Mouse (Mus musculus) frontal cortex, postnatal 10 days (tissue): ENCODE results near the gene Pdzd2.
A peak's percentile ranks its signal among the peaks of the same experiment; 100 is the strongest.

Experiments
- DNase-seq, 2 experiments: peaks; one replicate each; pipeline ENCODE4 v3.0.0; 2022; ENCODE audit warnings: low spot score in 2 of 2, mixed read lengths in 1 of 2

Pdzd2 gene

DNA sequence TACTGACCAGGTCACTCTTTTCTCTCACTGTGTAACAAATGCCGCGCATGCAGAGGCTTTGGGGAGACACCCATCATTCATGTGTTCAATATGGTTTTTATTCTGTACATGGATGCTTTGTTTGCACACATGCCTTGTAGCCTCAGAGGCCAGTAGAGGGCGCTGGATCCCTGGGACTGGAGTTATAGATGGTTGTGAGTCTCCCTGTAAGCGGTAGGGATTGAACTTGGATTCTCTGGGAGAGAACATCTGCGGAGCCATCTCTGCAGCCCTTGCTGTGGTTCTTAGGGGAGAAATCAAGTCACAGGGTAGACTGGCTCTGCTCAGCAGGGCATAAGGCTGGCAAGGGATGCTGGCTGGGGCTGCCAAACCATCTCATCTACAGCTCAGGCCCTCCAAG is 161.4 kb downstream of the Pdzd2 start:
- peak in 1 of 2 experiments; percentile 57 for DNase-seq

DNA sequence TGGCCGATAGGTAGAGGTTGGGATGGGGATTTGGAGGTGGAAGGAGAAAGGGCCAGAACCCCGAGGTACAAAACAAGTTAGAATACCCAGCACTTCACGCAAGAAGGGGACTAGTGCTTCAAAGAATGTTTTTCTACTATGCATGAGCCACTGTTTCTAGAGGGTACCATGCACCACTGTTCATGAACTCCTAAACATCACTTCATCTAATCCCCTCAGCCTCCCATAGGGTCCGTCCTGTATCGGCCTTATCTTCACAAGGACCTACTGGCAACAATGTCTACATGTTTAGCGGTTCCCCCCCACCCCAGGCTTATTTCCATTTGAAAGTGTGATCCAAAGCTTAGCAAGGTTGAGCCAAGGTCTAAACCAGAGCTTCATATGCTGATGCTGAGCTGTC is 162.0 kb downstream of the Pdzd2 start:
- DNase-seq = no peak

GRCm38 (mm10) chr15:12577054-12577696 is 162.5 kb downstream of the Pdzd2 start:
- no peak for DNase-seq

DNA sequence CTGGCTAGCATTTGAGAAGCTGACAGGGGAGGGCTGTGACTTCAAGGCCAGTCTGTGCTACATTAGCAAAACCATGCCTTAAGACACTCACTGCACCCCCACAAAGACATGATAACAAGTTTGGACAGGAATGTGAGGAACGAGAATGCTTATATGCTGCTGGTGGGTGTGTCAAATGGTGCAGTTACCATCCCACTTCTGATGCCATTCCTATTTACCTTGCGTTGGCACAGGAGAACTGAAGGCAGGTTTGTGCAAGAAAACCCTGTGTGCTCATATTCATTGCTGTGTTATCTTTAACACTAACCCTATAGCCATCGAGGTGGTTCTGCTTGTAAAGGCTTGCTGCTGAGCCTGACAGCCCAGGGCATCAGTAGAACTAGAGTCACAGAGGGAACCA is 166.1 kb downstream of the Pdzd2 start:
- no peak for DNase-seq

GRCm38 (mm10) chr15:12571168-12571567 is 168.6 kb downstream of the Pdzd2 start:
- no peak for DNase-seq

GRCm38 (mm10) chr15:12566637-12567440 is 172.9 kb downstream of the Pdzd2 start:
- no peak for DNase-seq

DNA sequence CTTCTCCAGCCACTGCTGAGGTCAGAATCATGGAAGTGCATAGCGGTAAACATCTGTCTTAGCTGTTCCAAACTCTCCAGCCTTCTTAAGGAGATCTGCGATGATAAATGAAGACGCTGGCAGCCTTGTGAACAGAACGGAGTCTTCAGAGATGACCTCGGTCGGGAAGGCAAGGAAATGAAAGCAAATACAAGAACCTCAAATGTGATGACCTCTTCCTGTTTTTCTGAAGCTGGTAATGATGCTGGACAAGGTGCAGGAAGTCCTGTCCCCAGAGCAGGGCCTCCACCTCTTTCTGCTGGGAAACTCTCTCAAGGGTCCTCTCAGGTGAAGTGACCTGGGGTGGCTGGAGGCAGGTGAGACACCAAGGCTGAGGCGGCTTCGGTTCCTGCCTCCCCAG is 174.4 kb downstream of the Pdzd2 start:
- DNase-seq = no peak

DNA sequence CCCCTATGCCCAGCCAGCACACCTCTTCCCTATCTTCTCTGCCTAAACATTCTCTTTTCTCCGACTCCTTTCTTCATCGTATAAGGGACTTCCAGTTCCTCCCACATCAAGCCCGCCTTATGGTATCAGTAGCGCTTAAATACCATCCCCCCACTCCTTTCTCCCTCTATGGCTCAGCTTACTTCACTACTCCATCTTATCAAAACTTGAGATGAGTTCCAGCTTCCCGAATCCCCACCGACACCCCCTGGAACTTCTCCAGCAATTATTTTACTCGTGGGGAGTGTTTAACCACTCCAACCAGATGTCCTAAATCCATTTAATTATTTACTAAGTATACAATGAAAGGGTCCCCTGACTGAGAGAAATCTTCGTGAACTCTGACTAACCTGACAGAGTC is 179.2 kb downstream of the Pdzd2 start:
- DNase-seq = no peak

GRCm38 (mm10) chr15:12557663-12558436 is 181.9 kb downstream of the Pdzd2 start:
- peak in 1 of 2 experiments; percentile 32 for DNase-seq

DNA sequence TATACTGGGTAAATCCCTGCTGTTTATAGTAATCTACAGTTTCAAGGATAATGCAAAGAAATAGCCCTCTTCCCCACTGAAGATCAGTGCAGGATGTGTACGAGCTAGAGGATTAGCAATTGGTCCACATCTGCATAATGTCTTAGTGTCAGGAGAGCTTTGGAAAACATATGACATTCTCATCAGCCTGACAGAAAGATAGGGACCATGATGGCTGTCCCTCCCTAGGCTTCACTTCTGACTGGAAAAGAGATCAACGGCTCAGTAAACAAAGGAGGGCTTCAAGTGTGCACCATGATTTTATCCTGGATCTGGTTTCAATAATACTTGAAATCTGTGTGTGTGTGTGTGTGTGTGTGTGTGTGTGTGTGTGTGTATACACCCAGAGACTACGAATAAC is 186.5 kb downstream of the Pdzd2 start:
- DNase-seq = no peak

GRCm38 (mm10) chr15:12550919-12551318 is 188.8 kb downstream of the Pdzd2 start:
- DNase-seq = no peak

GRCm38 (mm10) chr15:12550376-12550775 is 189.3 kb downstream of the Pdzd2 start:
- DNase-seq = no peak

DNA sequence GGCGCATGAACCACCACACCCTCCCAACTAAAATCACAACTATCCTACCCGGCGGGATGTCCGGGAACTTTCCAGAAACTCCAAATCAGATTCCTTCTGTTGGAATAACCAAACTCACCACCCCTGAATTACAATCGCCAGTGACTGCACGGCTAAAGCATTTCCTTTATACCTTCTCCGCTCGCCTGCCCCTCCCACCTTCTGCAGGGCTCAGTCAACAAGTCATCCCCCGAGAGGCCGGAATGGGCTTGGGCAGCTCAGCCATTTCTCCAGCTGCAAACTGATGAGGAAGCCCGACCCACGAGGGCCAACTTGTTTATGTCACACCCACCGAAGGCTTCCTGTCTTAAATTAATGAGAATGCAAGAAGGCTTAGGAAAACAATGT is 189.8 kb downstream of the Pdzd2 start:
- peak in 1 of 2 experiments; percentile 17 for DNase-seq

DNA sequence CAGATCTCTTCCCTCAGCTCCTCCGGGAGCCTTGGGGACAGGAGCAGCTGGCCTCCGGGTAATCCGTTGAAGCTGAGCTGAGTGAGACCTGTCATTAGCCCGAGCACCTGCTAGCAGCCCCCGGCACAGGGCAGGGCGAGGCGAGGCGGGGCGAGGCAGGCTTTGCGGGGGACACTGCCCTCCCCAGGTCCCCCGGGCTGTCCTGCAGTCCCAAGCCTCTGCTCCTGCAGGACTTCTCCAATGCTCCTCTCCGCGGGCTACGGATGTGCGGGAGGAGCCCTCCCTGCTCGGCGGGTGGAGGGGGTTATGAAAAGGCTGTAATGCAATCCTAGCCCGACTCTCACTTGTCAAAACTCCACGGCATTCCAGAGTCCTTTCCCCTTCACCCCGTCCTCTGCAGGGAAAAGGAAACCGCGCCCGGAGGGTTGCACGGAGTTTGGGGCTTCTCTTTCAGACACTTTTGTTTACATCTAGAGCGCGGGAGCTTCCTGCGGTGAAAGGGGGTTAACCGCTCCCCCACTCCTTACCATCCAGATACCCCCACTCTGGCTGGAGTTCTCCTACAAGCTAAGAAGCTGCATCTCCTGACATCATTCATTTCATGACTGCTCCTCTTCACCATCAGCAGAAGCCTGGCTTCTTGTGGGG is 190.3 kb downstream of the Pdzd2 start:
- DNase-seq = no peak

DNA sequence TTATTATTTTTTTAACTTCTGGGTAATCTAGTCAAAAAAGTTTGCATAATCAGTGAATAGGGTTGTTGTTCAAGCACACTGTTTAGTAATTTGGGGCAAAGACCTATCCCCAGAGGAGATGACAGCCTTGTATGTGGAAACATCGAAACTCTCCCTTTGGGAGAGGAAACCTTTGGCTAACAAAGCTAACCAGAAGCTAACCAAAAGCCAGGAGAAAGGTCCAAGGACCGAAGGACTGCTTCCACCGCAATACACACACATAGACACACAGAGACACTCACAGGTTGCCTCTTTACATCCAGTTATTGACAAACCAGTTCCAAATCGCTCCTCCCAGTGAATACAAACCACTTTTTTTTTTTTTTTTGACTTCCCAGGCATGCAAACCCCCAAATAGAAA is 191.0 kb downstream of the Pdzd2 start:
- no peak for DNase-seq

GRCm38 (mm10) chr15:12547640-12548405 is 191.9 kb downstream of the Pdzd2 start:
- no peak for DNase-seq

GRCm38 (mm10) chr15:12546781-12547180 is 192.9 kb downstream of the Pdzd2 start:
- DNase-seq = no peak

DNA sequence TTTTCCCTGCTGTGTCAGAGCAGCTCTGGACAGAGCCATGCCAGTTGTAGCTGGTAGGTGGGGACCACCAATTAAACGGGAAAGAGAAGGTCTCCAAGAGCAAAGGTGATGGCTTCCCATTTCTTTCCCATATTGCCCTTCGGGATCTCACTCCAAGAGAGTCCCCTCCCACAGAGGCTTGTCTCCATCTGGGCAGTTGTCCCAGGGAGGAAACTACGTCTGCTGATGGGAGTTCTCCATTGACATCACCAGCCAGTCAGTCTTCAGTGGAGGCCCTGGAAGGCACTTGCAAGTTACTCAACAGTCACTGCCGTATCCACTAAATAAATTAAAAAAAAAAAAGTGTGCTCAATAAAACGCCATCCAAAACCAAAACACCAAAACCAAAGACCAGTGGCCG is 194.1 kb downstream of the Pdzd2 start:
- DNase-seq = no peak

GRCm38 (mm10) chr15:12545220-12545619 is 194.5 kb downstream of the Pdzd2 start:
- no peak for DNase-seq

- no peak for DNase-seq
Observed at GRCm38 (mm10) chr15:12543686-12544325, 195.9 kb downstream of the Pdzd2 start.

DNA sequence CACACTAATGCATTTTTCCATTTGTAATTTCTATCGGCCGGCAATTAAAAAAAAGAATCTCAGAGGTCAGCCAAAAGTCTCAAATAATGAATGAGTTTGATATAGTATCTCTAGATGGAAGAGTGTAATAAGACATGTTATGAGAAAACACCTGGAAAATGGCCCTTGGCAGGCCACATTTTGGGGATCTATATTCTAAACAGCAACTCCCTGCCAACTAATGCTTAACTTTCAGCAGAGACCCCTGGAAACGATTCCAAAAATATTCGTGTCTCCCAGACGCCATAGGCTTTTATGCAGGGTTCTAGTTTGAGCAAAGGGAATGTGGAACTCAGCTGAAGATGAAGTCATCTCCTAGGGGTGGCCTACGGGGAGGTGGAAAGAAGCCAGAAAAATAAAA is 197.4 kb downstream of the Pdzd2 start:
- DNase-seq = no peak
